In the genomic region with DNA sequence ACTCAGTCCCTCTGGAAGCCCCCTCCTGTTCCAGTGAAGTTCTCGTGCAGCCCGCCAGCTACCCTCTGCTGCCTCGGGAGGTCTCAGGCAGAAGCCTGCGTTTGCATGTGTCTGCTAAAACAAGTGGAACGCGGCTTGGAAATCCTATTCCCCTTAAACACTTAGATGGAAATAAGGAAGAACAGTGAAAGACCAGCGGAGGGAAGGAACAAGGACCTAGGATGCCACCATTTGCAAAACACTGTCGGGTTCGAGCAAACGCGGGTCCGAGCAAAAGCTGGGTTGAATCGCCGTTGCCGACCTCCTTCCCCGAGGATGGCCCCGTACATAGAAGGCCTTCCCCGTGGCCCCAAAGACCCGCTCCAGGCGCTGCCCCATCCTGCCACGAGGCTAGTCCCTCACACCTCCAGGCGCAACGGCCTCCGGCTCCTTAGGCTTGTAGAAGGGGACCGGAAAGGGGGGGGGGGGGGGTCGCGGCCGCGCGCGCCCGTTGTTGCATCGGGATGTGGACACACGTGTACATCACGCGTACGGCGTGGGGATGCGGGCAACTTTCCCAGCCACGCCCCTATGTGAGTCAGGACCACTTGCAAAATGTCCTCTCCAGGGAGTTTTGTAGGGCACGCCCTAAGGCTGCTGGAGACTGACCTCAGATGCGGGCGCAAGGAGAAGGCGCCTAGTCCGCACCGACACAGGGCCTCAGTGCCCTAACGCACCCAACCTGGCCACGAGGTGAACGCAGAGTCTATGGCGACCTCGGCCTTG, we compare ENCODE assay signal across 8 mouse cellular contexts. TPM values are rescaled to one million over a fixed set of nuclear protein-coding genes. Genes with fewer than 3 reads are reported as not detected.
A peak's percentile ranks its signal among the peaks of the same experiment; 100 is the strongest.
DNase-seq lines count a peak whose midpoint lies in the region; ATAC-seq and TF ChIP-seq lines count a peak whose summit lies in the region.

No protein-coding gene starts in this region.

- TF ChIP-seq CTCF in liver, adult 2 months (IDR thresholded peaks at IDR 0.05; ENCODE audit: low read depth, low read length): no peak

- no peak for TF ChIP-seq POLR2A in liver, adult 2 months (IDR thresholded peaks at IDR 0.05; ENCODE audit: extremely low read depth, insufficient read depth, low read length)

- no peaks in the 10 kb centered on the region for H3K79me2 ChIP-seq in liver, adult 2 months (ENCODE audit: control insufficient read depth, insufficient read depth, low read length)

- DNase-seq in liver, adult 2 months (ENCODE audit: extremely low read depth, low read depth, low spot score): no peak
- DNase-seq in liver: no peak
- DNase-seq in embryonic facial prominence, embryonic 14.5 days (ENCODE audit: low spot score): no peak
- DNase-seq in hindbrain, embryonic 10.5 days (ENCODE audit: low spot score): peak; percentile 51
- no peak for DNase-seq in right cerebral cortex, postnatal 36 days (ENCODE audit: low spot score in 2 of 2)
- no peak for DNase-seq in thymus, postnatal 14 days

- peak; percentile 20; the same call in 1 of the 2 replicates for ATAC-seq in embryonic facial prominence, embryonic 14.5 days (ENCODE audit: low read depth)
- ATAC-seq in lung, embryonic 16.5 days (ENCODE audit: low read depth): peak; percentile 47
- ATAC-seq in stomach, embryonic 14.5 days (ENCODE audit: insufficient number of reproducible peaks, insufficient read depth, low FRiP score, low read depth): peak; percentile 28; the same call in 1 of the 2 replicates

- no peak overlapping the region for H3K9ac ChIP-seq in liver, adult 2 months (ENCODE audit: low read depth, low read length)
- H3K9ac ChIP-seq in embryonic facial prominence, embryonic 14.5 days (ENCODE audit: low read depth, low read length): peak overlapping the region; percentile 45; the same call in 1 of the 2 replicates
- no peak overlapping the region for H3K9ac ChIP-seq in lung, embryonic 16.5 days (ENCODE audit: low read length)
- H3K9ac ChIP-seq in stomach, embryonic 14.5 days (replicated peaks; ENCODE audit: low read depth, low read length): no peak overlapping the region

- H3K4me2 ChIP-seq in embryonic facial prominence, embryonic 14.5 days (ENCODE audit: low read depth, low read length): peak overlapping the region; percentile 81
- peak overlapping the region; percentile 67 for H3K4me2 ChIP-seq in lung, embryonic 16.5 days (ENCODE audit: low read depth, low read length)
- peak overlapping the region; percentile 51 for H3K4me2 ChIP-seq in stomach, embryonic 14.5 days (replicated peaks; ENCODE audit: low read depth, low read length)

- peaks cover 15% of the 10 kb centered on the region for H3K27me3 ChIP-seq in liver, adult 2 months (ENCODE audit: control insufficient read depth, insufficient read depth, low read length)
- peaks cover 89% of the 10 kb centered on the region for H3K27me3 ChIP-seq in embryonic facial prominence, embryonic 14.5 days (replicated peaks; ENCODE audit: control insufficient read depth, insufficient read depth, low read length)
- peaks cover 99% of the 10 kb centered on the region for H3K27me3 ChIP-seq in hindbrain, embryonic 10.5 days (ENCODE audit: insufficient read depth, poor library complexity, severe bottlenecking)
- H3K27me3 ChIP-seq in lung, embryonic 16.5 days (ENCODE audit: control insufficient read depth, insufficient read depth, low read depth, low read length): peaks cover 67% of the 10 kb centered on the region
- peaks cover 49% of the 10 kb centered on the region for H3K27me3 ChIP-seq in stomach, embryonic 14.5 days (ENCODE audit: control insufficient read depth, insufficient read depth, low read length)

- no peaks in the 10 kb centered on the region for H3K36me3 ChIP-seq in liver, adult 2 months (ENCODE audit: control insufficient read depth, insufficient read depth, low read length)
- no peaks in the 10 kb centered on the region for H3K36me3 ChIP-seq in embryonic facial prominence, embryonic 14.5 days (ENCODE audit: control insufficient read depth, insufficient read depth, low read length)
- H3K36me3 ChIP-seq in hindbrain, embryonic 10.5 days: no peaks in the 10 kb centered on the region
- no peaks in the 10 kb centered on the region for H3K36me3 ChIP-seq in lung, embryonic 16.5 days (ENCODE audit: control insufficient read depth, insufficient read depth, low read length)
- H3K36me3 ChIP-seq in stomach, embryonic 14.5 days (ENCODE audit: control insufficient read depth, insufficient read depth, low read length): no peaks in the 10 kb centered on the region

- WGBS in liver, adult 2 months: 3% methylated on average over 51 of the region's 51 CpGs
- WGBS in embryonic facial prominence, embryonic 14.5 days: under 1% methylated on average over 31 of the region's 51 CpGs
- under 1% methylated on average over 51 of the region's 51 CpGs for WGBS in hindbrain, embryonic 10.5 days
- WGBS in lung, embryonic 16.5 days: under 1% methylated on average over 50 of the region's 51 CpGs
- under 1% methylated on average over 51 of the region's 51 CpGs for WGBS in stomach, embryonic 14.5 days

- H3K4me1 ChIP-seq in liver, adult 2 months (ENCODE audit: control insufficient read depth, insufficient read depth, low read length): no peaks in the 10 kb centered on the region; the same call in 1 of the 2 replicates
- H3K4me1 ChIP-seq in embryonic facial prominence, embryonic 14.5 days (ENCODE audit: control insufficient read depth, insufficient read depth, low read length): peaks cover 19% of the 10 kb centered on the region
- H3K4me1 ChIP-seq in hindbrain, embryonic 10.5 days (replicated peaks): peaks cover 29% of the 10 kb centered on the region
- H3K4me1 ChIP-seq in lung, embryonic 16.5 days (replicated peaks; ENCODE audit: control insufficient read depth, insufficient read depth, low read length): peaks cover 14% of the 10 kb centered on the region
- H3K4me1 ChIP-seq in stomach, embryonic 14.5 days (ENCODE audit: control insufficient read depth, insufficient read depth, low read length): peaks cover 15% of the 10 kb centered on the region; the same call in 1 of the 2 replicates

- H3K27ac ChIP-seq in liver, adult 2 months (replicated peaks; ENCODE audit: insufficient read depth, low read depth, low read length): no peak overlapping the region
- no peak overlapping the region for H3K27ac ChIP-seq in embryonic facial prominence, embryonic 14.5 days (replicated peaks; ENCODE audit: low read depth, low read length)
- H3K27ac ChIP-seq in hindbrain, embryonic 10.5 days: no peak overlapping the region
- no peak overlapping the region for H3K27ac ChIP-seq in lung, embryonic 16.5 days (ENCODE audit: low read length)
- no peak overlapping the region for H3K27ac ChIP-seq in stomach, embryonic 14.5 days (ENCODE audit: low read length)

- peak overlapping the region; percentile 6; the same call in 1 of the 2 replicates for H3K4me3 ChIP-seq in liver, adult 2 months (ENCODE audit: insufficient read depth, low read depth, low read length)
- H3K4me3 ChIP-seq in embryonic facial prominence, embryonic 14.5 days (ENCODE audit: low read depth, low read length): peak overlapping the region; percentile 48
- H3K4me3 ChIP-seq in hindbrain, embryonic 10.5 days: peak overlapping the region; percentile 54
- H3K4me3 ChIP-seq in lung, embryonic 16.5 days (ENCODE audit: low read length): peak overlapping the region; percentile 42
- peak overlapping the region; percentile 32 for H3K4me3 ChIP-seq in stomach, embryonic 14.5 days (ENCODE audit: low read depth, low read length)

- H3K9me3 ChIP-seq in embryonic facial prominence, embryonic 14.5 days (ENCODE audit: control insufficient read depth, low read length): no peaks in the 10 kb centered on the region
- H3K9me3 ChIP-seq in hindbrain, embryonic 10.5 days: no peaks in the 10 kb centered on the region
- H3K9me3 ChIP-seq in lung, embryonic 16.5 days (ENCODE audit: control insufficient read depth, low read length): no peaks in the 10 kb centered on the region
- H3K9me3 ChIP-seq in stomach, embryonic 14.5 days (ENCODE audit: control insufficient read depth, low read depth, low read length): no peaks in the 10 kb centered on the region

RNA-seq across cellular contexts. Expression of a gene that starts 21.5 kb away (rescaled TPM):
- total RNA-seq in liver, adult 2 months (2014; rRNA removed): under 0.01 and 0.07 TPM in 2 replicates
- polyA plus RNA-seq in liver, adult 2 months (2012; rRNA removed): 0.11 and 0.42 TPM in 2 replicates
- 6.0 and 6.4 TPM in 2 replicates for polyA plus RNA-seq in embryonic facial prominence, embryonic 14.5 days (2014; fragmentation: Nextera tagmentation; extraction: Ambion mirVana)
- 6.0 and 9.6 TPM in 2 replicates for polyA plus RNA-seq in hindbrain, embryonic 10.5 days (2016; fragmentation: Nextera tagmentation; extraction: Ambion mirVana)
- 3.4 and 4.4 TPM in 2 replicates for polyA plus RNA-seq in lung, embryonic 16.5 days (2015; fragmentation: Nextera tagmentation; extraction: Ambion mirVana)
- polyA plus RNA-seq in stomach, embryonic 14.5 days (2014; fragmentation: Nextera tagmentation; extraction: Ambion mirVana): 7.5 and 7.6 TPM in 2 replicates
